Mouse (Mus musculus) heart, embryonic 14.5 days (tissue): ENCODE measurements around the gene Selenow. TPM values are rescaled to one million over a fixed set of nuclear protein-coding genes. Genes with fewer than 3 reads are reported as not detected.

Experiments used
- ATAC-seq: fragments of 200-750 bp; cut with Nextera tagmentation; 2 replicates; pipeline ENCODE4 v1.8.0; 2017; ENCODE audit warnings: low read depth, moderate TSS enrichment; ENCODE audit not compliant: insufficient number of reproducible peaks, insufficient read depth, low FRiP score
- H3K27ac ChIP-seq, 2 experiments: fragments of 200-500 bp in 1 of 2; fragments of 300-500 bp in 1 of 2; sonication (generic) in 1 of 2; replicated peaks in 1 of 2; 2 replicates each; pipeline ENCODE4 v1.5.1; 2012 to 2014; ENCODE audit warnings: low read depth in 2 of 2, low read length in 2 of 2, control low read depth in 1 of 2, mild to moderate bottlenecking in 1 of 2, mixed read lengths in 1 of 2; ENCODE audit not compliant: control insufficient read depth in 1 of 2, insufficient read depth in 1 of 2
- H3K27me3 ChIP-seq: fragments of 300-500 bp; sonication (generic); 2 replicates; pipeline ENCODE4 v1.6.1; 2014; ENCODE audit warnings: mild to moderate bottlenecking, low read length, control low read depth; ENCODE audit not compliant: control insufficient read depth, insufficient read depth
- H3K36me3 ChIP-seq: fragments of 300-500 bp; sonication (generic); 2 replicates; pipeline ENCODE4 v1.6.1; 2014; ENCODE audit warnings: mild to moderate bottlenecking, control low read depth, low read length, mixed read lengths; ENCODE audit not compliant: control insufficient read depth, insufficient read depth
- H3K4me1 ChIP-seq, 2 experiments: fragments of 200-500 bp in 1 of 2; fragments of 300-500 bp in 1 of 2; sonication (generic) in 1 of 2; 2 replicates each; pipeline ENCODE4 v1.6.1; 2012 to 2014; ENCODE audit warnings: low read length in 2 of 2, control low read depth in 1 of 2, mixed read lengths in 1 of 2; ENCODE audit not compliant: control insufficient read depth in 2 of 2, insufficient read depth in 2 of 2
- H3K4me2 ChIP-seq: fragments of 300-500 bp; sonication (generic); 2 replicates; pipeline ENCODE4 v1.6.1; 2014; ENCODE audit warnings: mild to moderate bottlenecking, low read length
- H3K4me3 ChIP-seq, 2 experiments: fragments of 200-500 bp in 1 of 2; fragments of 300-500 bp in 1 of 2; sonication (generic) in 1 of 2; 2 replicates each; pipeline ENCODE4 v1.5.1; 2012 to 2014; ENCODE audit warnings: low read length in 2 of 2, mild to moderate bottlenecking in 2 of 2, control low read depth in 1 of 2, low read depth in 1 of 2, moderate library complexity in 1 of 2; ENCODE audit not compliant: control insufficient read depth in 1 of 2, insufficient read depth in 1 of 2
- H3K9ac ChIP-seq: fragments of 300-500 bp; sonication (generic); 2 replicates; pipeline ENCODE4 v1.6.1; 2014; ENCODE audit warnings: mild to moderate bottlenecking, low read length
- H3K9me3 ChIP-seq: fragments of 300-500 bp; sonication (generic); 2 replicates; pipeline ENCODE4 v1.6.1; 2016; ENCODE audit warnings: low read length, control low read depth; ENCODE audit not compliant: control insufficient read depth
- WGBS: fragments of 180-500 bp; shearing (Covaris S2); extraction: QIAGEN DNeasy Blood & Tissue Kit; methylation state at CpG from one replicate; pipeline ENCODE4 v1.1.7; 2014; 5-methylcytosine and 5-hydroxymethylcytosine counted together
- polyA plus RNA-seq: library from polyadenylated mRNA; unstranded; fragments of >200 nt; fragmentation: Nextera tagmentation; extraction: Ambion mirVana; gene quantifications from 2 replicates; pipeline ENCODE4 v1.2.1, GENCODE M21; 2014

Gene Selenow
- polyA plus RNA-seq, 1 experiment from 2014 or later = 831 TPM

DNA sequence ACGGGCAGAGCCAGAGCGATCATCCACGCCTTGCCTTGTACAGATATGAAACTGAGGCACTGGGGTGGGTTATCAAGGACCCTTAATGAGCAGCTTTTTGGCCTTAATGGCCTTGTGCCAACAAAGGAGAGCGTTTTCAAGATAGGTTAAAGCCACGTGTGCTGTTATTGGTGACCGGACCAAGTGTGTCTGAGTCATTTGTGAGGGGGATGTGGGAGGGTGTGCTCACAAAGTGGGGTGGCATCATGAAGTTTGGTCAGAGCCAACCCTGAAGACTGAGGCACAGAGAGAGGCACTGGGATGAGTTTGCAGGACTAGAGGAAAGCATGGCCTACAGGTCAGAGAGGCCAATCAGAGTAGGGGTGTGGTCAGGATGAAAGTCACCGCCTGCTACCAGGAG, 32.2 kb upstream of the Selenow start:
- Histone ChIP-seq H3K4me3 (no peak overlapping the region), H3K9ac (no peak overlapping the region), H3K36me3 (peaks cover 90% of the 10 kb centered on the region), H3K27me3 (no peaks in the 10 kb centered on the region), H3K27ac (peak overlapping the region; percentile 53 to 73), H3K4me2 (no peak overlapping the region), H3K9me3 (peaks cover 4% of the 10 kb centered on the region; the same call in 1 of the 2 replicates), H3K4me1 (peaks cover 18 to 27% of the 10 kb centered on the region in 2 experiments)
- WGBS = 69% methylated on average over 7 of the region's 7 CpGs
- no peak for ATAC-seq

DNA sequence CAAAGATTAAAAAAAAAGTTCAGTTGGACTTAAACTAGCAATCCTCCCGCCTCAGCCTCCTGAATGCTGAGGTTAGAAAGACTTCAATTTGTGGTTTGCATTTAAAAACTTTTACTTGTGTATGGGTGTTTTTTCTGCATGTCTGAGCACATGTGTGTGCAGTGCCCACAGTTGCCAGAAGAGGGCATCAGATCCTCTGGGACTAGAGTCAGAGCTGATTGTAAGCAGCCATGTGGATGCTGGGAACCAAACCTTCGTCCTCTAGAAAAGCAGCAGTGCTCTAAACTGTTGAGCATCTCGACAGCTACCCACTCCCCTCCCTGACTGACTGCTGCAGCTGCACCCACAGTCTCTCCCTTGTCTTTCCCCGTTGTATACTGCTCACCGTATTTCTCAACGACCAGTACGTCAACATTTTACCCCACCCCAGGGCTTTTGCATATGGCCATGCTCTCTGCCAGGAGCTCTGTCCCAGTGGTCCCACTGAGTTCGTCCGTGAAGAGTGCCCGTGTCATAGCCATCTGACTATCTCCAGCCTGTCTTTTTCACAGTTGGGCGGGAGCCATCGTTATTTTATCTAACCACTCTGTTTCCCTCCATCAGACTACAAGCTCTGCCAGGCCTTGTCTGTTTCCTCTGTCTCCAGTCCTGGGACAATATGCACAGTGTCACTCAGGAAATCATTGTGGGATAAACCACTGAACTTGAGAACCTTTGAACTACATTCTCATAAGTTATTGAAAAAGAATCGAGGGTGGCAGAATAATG, 31.3 kb upstream of the Selenow start:
- Histone ChIP-seq H3K4me2 (no peak overlapping the region), H3K27me3 (no peaks in the 10 kb centered on the region), H3K36me3 (peaks cover 85% of the 10 kb centered on the region), H3K4me1 (peaks cover 21 to 35% of the 10 kb centered on the region in 2 experiments), H3K9me3 (peaks cover 4% of the 10 kb centered on the region; the same call in 1 of the 2 replicates), H3K9ac (no peak overlapping the region), H3K27ac (no peak overlapping the region), H3K4me3 (no peak overlapping the region)
- 85% methylated on average over 13 of the region's 13 CpGs for WGBS
- no peak for ATAC-seq

DNA sequence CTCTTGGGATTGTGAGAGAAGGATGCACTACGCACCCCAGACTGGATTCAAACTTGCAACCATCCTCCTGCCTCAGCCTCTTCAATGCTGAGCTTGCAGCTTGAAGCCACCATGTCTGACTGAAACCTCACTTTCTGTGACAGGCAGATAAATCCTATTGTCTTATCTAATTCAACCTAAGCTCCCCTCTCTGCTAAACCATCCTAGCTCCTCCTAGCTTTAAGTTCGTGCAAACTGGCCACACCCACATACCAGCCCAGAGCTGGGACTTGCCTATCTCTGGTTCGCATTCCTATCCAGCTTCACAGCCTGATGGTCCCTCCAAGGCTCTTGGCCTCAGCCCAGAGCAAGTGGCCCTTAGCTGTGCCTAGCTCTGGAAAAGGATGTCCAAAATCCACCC, 30.2 kb upstream of the Selenow start:
- Histone ChIP-seq H3K9ac (no peak overlapping the region), H3K27ac (no peak overlapping the region), H3K4me3 (no peak overlapping the region), H3K36me3 (peaks cover 75% of the 10 kb centered on the region), H3K4me1 (peaks cover 25 to 35% of the 10 kb centered on the region in 2 experiments), H3K4me2 (no peak overlapping the region), H3K27me3 (no peaks in the 10 kb centered on the region), H3K9me3 (peaks cover 4% of the 10 kb centered on the region; the same call in 1 of the 2 replicates)
- 37% methylated on average over 3 of the region's 3 CpGs for WGBS
- no peak for ATAC-seq

DNA sequence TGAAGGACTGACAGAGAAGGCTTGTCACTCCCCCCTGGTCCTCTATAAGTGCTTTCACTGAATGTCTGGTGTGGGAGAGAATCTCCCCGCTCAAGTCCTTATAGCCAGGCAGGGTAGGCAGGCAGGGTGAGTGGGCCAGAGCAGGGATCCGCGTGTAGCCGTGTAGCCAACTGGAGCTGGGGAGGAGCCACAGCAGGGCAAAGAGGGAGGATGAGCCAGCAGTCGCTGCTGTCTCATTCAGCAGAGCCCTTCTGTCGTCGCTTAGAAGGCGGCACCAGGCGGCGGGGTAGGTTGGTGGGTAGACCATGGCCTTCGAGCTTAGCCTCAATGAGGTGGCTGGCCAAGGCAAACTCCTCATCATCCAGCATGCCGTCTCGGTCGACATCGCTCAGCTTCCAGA, 27.8 kb upstream of the Selenow start:
- H3K27me3 ChIP-seq = no peaks in the 10 kb centered on the region
- 0 out of 4 replicates have a peak overlapping the region, but pooled peaks of 1 of the 2 experiments have one; percentile 3 for H3K27ac ChIP-seq
- peaks cover 55% of the 10 kb centered on the region for H3K36me3 ChIP-seq
- peaks cover 4% of the 10 kb centered on the region; the same call in 1 of the 2 replicates for H3K9me3 ChIP-seq
- 78% methylated on average over 15 of the region's 15 CpGs for WGBS
- H3K4me2 ChIP-seq = no peak overlapping the region
- H3K4me3 ChIP-seq = no peak overlapping the region
- no peak overlapping the region for H3K9ac ChIP-seq
- H3K4me1 ChIP-seq = peaks cover 17 to 25% of the 10 kb centered on the region in 2 experiments
- ATAC-seq = no peak

DNA sequence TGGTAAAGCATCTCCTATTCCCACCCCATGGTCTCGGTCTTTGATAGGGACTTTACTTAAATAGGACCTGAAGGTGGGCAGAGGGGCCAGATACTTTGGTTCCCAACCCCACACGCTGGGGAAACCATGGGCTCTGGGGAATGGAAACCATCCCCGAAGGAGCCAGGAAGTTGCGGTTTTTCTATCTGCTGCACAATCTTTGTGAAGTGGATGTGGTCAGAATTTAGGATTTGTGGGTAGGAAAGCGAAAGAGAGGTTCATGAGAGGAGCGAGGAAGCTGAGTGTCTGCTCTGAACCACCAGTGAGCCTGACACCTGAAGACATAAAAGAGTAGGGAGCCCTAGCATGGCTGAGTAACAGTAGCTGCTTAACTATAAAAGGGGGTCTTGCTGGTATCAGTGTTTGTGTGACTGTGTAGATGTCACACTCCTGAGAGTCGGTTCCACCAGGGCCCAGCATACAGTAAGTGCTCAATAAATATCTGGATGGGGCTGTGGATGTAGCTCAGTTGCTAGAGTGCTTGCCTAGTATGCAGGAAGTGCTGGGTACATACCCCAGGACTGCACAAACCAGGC, 27.1 kb upstream of the Selenow start:
- no peaks in the 10 kb centered on the region for H3K27me3 ChIP-seq
- peaks cover 54% of the 10 kb centered on the region for H3K36me3 ChIP-seq
- H3K9ac ChIP-seq = peak overlapping the region; percentile 25; the same call in 1 of the 2 replicates
- peaks cover 12 to 24% of the 10 kb centered on the region in 2 experiments for H3K4me1 ChIP-seq
- WGBS = 80% methylated on average over 7 of the region's 7 CpGs
- H3K4me3 ChIP-seq = no peak overlapping the region
- peak overlapping the region; percentile 65; the same call in 1 of the 2 replicates for H3K4me2 ChIP-seq
- peak overlapping the region; percentile 50 to 72 for H3K27ac ChIP-seq
- no peak for ATAC-seq
- peaks cover 4% of the 10 kb centered on the region; the same call in 1 of the 2 replicates for H3K9me3 ChIP-seq

DNA sequence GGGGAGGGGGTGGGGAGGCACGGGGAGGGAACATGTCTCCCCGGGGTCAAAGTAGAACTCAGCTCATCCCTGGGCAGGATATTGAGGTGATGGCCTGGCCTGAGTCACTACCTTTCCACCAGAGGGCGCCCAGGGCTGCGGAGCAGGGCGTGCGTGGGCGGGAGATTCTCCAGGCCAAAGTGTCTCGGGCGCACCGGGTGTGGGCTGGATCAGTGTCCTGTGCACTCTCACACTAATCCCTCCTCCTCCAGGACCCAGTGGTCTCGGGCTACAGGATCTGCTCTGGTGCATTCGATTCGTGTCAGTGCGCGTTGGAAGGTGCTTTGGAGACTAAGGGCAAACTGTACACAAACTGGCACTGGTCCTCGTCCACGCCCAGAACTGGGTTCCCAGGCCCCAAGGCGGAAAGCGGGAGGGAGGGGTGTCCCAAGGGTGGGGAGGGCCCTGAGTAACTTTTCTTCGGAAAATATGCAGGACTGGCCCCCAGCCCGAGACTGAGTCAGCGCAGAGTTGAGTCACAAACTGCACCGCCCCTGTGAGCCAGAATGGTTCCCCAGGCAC, 26.3 kb upstream of the Selenow start:
- ATAC-seq = peak; percentile 69
- Histone ChIP-seq H3K4me3 (peak overlapping the region; percentile 17 to 37), H3K27me3 (no peaks in the 10 kb centered on the region), H3K27ac (peak overlapping the region; percentile 72 to 85), H3K9me3 (peaks cover 2% of the 10 kb centered on the region; the same call in 1 of the 2 replicates), H3K9ac (peak overlapping the region; percentile 25), H3K4me2 (peak overlapping the region; percentile 65), H3K4me1 (peaks cover 12 to 24% of the 10 kb centered on the region in 2 experiments), H3K36me3 (peaks cover 57% of the 10 kb centered on the region)
- 3% methylated on average over 23 of the region's 23 CpGs for WGBS

DNA sequence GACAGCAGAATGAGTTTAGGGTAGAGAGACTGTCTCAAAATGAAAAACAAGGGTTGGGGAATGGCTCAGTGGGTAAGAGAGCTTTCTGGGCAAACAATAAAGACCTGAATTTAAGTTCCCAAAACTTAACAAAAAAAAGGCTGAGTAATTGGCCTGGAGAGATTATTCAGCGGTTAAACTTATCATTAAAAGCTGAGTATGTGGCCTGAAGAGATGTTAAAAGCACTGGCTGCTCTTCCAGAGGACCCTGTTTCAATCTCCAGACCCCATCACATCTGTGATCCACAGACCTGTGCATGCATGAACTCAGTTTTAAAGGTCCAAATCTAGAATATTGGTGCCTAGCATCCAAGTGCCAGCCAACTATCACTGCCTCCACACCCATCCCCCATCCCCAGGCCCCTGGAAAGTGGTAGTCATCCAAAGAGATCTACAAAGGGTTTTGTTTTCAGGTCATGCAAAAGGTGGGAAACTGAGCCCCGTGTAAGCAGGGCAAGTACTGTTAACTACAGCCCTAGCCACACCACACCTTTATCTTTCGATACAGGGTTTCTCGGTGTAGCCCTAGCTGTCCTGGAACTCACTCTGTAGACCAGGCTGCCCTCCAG, 25.6 kb upstream of the Selenow start:
- Histone ChIP-seq H3K4me2 (peak overlapping the region; percentile 65), H3K4me1 (peaks cover 12 to 23% of the 10 kb centered on the region in 2 experiments), H3K27me3 (no peaks in the 10 kb centered on the region), H3K4me3 (no peak overlapping the region), H3K9me3 (no peaks in the 10 kb centered on the region), H3K9ac (0 out of 2 replicates have a peak overlapping the region, but pooled peaks have one; percentile 25), H3K36me3 (peaks cover 57% of the 10 kb centered on the region), H3K27ac (peak overlapping the region in 1 of 2 experiments; percentile 72; a peak in 2 of 4 replicates)
- WGBS = 38% methylated on average over 4 of the region's 4 CpGs
- ATAC-seq = no peak
